Mouse (Mus musculus): ENCODE results near the gene Dnm2.

GRCm38 (mm10) chr9:21472913-21473312 lies 48.2 kb downstream of the Dnm2 start:
- no peak for TF ChIP-seq POLR2A (IDR thresholded peaks at IDR 0.05; ENCODE audit: borderline replicate concordance, insufficient read depth, low read length)
- TF ChIP-seq CTCF (IDR thresholded peaks at IDR 0.05; ENCODE audit: borderline replicate concordance, insufficient read depth, low read depth, low read length) = no peak
